Mouse (Mus musculus): Measurements from ENCODE around the gene Fbxw16. TPM values are rescaled to one million over a fixed set of nuclear protein-coding genes. Genes with fewer than 3 reads are reported as not detected.
"Not testable (repeated sequence)": the region's sequence is repeated elsewhere in the genome, so short reads cannot be mapped to it uniquely, and the experiment has no call there.

Fbxw16 gene
- polyA plus RNA-seq (2012; rRNA removed), result not detected in 2 replicates

DNA sequence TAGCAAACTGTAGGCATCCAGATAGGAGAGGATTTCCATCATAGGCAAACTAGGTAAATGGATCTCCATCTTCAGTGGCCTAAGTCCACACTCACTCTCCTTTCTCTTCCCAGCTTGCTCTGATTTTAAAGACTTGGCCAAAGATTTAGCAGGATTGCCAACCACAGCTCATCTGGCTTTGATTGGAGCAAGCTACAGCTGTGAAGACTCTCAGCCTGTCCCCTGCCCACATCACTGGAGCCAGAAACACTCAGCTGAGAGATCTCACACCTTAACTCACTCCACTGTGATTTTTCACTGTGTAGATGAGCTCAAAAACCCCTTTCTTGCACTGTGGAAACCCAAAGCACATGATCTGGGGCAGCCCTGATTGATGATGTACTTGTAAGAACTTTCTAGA is at the start of gene Fbxw16:
TSS of gene Fbxw16 (minus strand) at position 101 of the 400 bp plus-strand sequence.
- no peak for DNase-seq (ENCODE audit: low read depth)

- not testable (repeated sequence) for DNase-seq (ENCODE audit: low read depth)
These were observed 46.8 kb upstream of the Fbxw16 start, which contains the start of gene Fbxw19 for GRCm38 (mm10) chr9:109495775-109496174. Fbxw19 (minus strand) TSS chr9:109495875.

DNA sequence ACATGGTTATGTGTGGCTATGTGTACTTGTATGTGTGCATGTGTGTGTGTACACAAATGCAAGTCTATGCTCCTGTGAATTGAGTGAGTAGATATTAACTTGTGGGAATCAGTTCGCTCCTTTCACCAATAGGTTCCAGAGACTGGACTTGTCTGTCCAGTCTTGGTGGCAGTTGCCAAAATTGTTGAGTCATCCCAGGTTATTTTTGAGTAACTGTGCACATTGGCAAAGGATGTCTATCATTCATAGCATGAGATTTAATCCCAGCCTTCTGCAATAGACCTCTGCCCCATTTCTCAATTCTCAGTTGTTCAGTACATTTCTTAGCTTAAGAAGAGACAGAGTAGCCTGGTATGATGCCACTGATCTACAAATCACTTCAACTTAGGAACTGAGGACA is 16.0 kb downstream of the Fbxw16 start:
- peak; percentile 69 for DNase-seq (ENCODE audit: low read depth)

DNA sequence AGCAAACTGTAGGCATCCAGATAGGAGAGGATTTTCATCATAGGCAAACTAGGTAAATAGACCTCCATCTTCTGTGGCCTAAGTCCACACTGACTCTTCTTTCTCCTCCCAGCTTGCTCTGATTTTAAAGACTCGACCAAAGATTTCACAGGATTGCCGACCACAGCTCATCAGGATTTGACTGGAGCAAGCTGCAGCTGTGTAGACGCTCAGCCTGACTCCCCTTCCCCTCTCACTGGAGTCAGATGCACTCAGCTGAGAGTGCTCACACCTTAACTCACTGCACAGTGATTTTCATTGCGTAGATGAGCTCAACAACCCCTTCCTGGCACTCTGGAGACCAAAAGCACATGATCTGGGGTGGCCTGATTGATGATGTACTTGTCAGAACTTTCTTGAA is 44.7 kb downstream of the Fbxw16 start, which contains the start of gene Fbxw22:
TSS of gene Fbxw22 (minus strand) at position 101 of the 400 bp plus-strand sequence.
- DNase-seq (ENCODE audit: low read depth), result not testable (repeated sequence)

Other genes with a start within 250 kb of the Fbxw16 start
- not detected in 2 replicates for gene Fbxw20, start 214.4 kb downstream of the Fbxw16 start, polyA plus RNA-seq (2012; rRNA removed)
- not detected in 2 replicates for gene Fbxw14, start 161.5 kb downstream of the Fbxw16 start, polyA plus RNA-seq (2012; rRNA removed)
- not detected in 2 replicates for gene Fbxw28, start 109.5 kb downstream of the Fbxw16 start, polyA plus RNA-seq (2012; rRNA removed)
- gene Fbxw22, start 44.8 kb downstream of the Fbxw16 start, polyA plus RNA-seq (2012; rRNA removed), result not detected in 2 replicates
- gene Fbxw19, start 46.7 kb upstream of the Fbxw16 start, polyA plus RNA-seq (2012; rRNA removed), result not detected in 2 replicates
- 0.15 and 0.16 TPM in 2 replicates for gene Fbxw15, start 119.1 kb upstream of the Fbxw16 start, polyA plus RNA-seq (2012; rRNA removed)
- 0.27 and 0.33 TPM in 2 replicates for gene Fbxw24, start 176.9 kb upstream of the Fbxw16 start, polyA plus RNA-seq (2012; rRNA removed)
- 0.13 TPM in 1 of 2 replicates, not detected in the other for gene Fbxw25, start 215.5 kb upstream of the Fbxw16 start, polyA plus RNA-seq (2012; rRNA removed)